Mouse (Mus musculus): ENCODE measurements around the gene Il22. TPM values are rescaled to one million over a fixed set of nuclear protein-coding genes. Genes with fewer than 3 reads are reported as not detected.
"Not testable (repeated sequence)": the region's sequence is repeated elsewhere in the genome, so short reads cannot be mapped to it uniquely, and the experiment has no call there.

Gene Il22
- total RNA-seq (2014; rRNA removed; ENCODE audit: low replicate concordance): not detected in 2 replicates
- not detected in 2 replicates for polyA plus RNA-seq (2015; fragmentation: Nextera tagmentation; extraction: Ambion mirVana)

- DNase-seq (ENCODE audit: low spot score): no peak
- no peak for ATAC-seq (ENCODE audit: insufficient read depth, low read depth)
- no peak within 1 kb of the TSS for H3K4me2 ChIP-seq (ENCODE audit: low read depth, low read length)
- H3K9me3 ChIP-seq (replicated peaks; ENCODE audit: control insufficient read depth, low read length): no peaks in the 10 kb centered on the region
- no peak within 1 kb of the TSS for H3K27ac ChIP-seq (ENCODE audit: low read depth)
- H3K36me3 ChIP-seq (replicated peaks; ENCODE audit: control insufficient read depth, insufficient read depth, low read length): no peaks in the 10 kb centered on the region
- H3K27me3 ChIP-seq (ENCODE audit: control insufficient read depth, insufficient read depth, low read length): no peaks in the 10 kb centered on the region
- H3K4me3 ChIP-seq (ENCODE audit: low read depth, low read length): no peak within 1 kb of the TSS
- 69% methylated on average over 4 of the region's 4 CpGs for WGBS
- H3K9ac ChIP-seq (replicated peaks; ENCODE audit: low read depth, low read length): no peak within 1 kb of the TSS
- TF ChIP-seq CTCF (IDR thresholded peaks at IDR 0.05; ENCODE audit: low read depth) (no peak), EP300 (IDR thresholded peaks at IDR 0.05; ENCODE audit: low read depth) (no peak)
- H3K4me1 ChIP-seq (ENCODE audit: control insufficient read depth, insufficient read depth): no peaks in the 10 kb centered on the region
Measured at GRCm38 (mm10) chr10:118204642-118205041, at the start of gene Il22. Il22 (plus strand) TSS chr10:118204942.

GRCm38 (mm10) chr10:118155932-118156331 lies 48.8 kb upstream of the Il22 start:
- Histone ChIP-seq H3K9me3 (replicated peaks; ENCODE audit: control insufficient read depth, low read length) (no peaks in the 10 kb centered on the region), H3K36me3 (replicated peaks; ENCODE audit: control insufficient read depth, insufficient read depth, low read length) (peaks cover 28% of the 10 kb centered on the region), H3K4me1 (ENCODE audit: control insufficient read depth, insufficient read depth) (no peaks in the 10 kb centered on the region), H3K4me2 (ENCODE audit: low read depth, low read length) (no peak overlapping the region), H3K4me3 (ENCODE audit: low read depth, low read length) (no peak overlapping the region), H3K27ac (ENCODE audit: low read depth) (no peak overlapping the region), H3K27me3 (ENCODE audit: control insufficient read depth, insufficient read depth, low read length) (no peaks in the 10 kb centered on the region), H3K9ac (replicated peaks; ENCODE audit: low read depth, low read length) (no peak overlapping the region)
- TF ChIP-seq EP300 (IDR thresholded peaks at IDR 0.05; ENCODE audit: low read depth) (no peak), CTCF (IDR thresholded peaks at IDR 0.05; ENCODE audit: low read depth) (peak; percentile 39)
- ATAC-seq (ENCODE audit: insufficient read depth, low read depth) (no peak), DNase-seq (ENCODE audit: low spot score) (peak; percentile 20)

GRCm38 (mm10) chr10:118161131-118161530 lies 43.6 kb upstream of the Il22 start:
- no peaks in the 10 kb centered on the region for H3K9me3 ChIP-seq (replicated peaks; ENCODE audit: control insufficient read depth, low read length)
- H3K4me3 ChIP-seq (ENCODE audit: low read depth, low read length): no peak overlapping the region
- no peaks in the 10 kb centered on the region for H3K27me3 ChIP-seq (ENCODE audit: control insufficient read depth, insufficient read depth, low read length)
- DNase-seq (ENCODE audit: low spot score) (no peak), ATAC-seq (ENCODE audit: insufficient read depth, low read depth) (no peak)
- H3K4me1 ChIP-seq (ENCODE audit: control insufficient read depth, insufficient read depth): no peaks in the 10 kb centered on the region
- no peak overlapping the region for H3K4me2 ChIP-seq (ENCODE audit: low read depth, low read length)
- H3K36me3 ChIP-seq (replicated peaks; ENCODE audit: control insufficient read depth, insufficient read depth, low read length): peaks cover 31% of the 10 kb centered on the region
- H3K9ac ChIP-seq (replicated peaks; ENCODE audit: low read depth, low read length): no peak overlapping the region
- WGBS: 61% methylated on average over 2 of the region's 2 CpGs
- H3K27ac ChIP-seq (ENCODE audit: low read depth): no peak overlapping the region
- TF ChIP-seq CTCF (IDR thresholded peaks at IDR 0.05; ENCODE audit: low read depth) (no peak), EP300 (IDR thresholded peaks at IDR 0.05; ENCODE audit: low read depth) (no peak)

GRCm38 (mm10) chr10:118169212-118169611 lies 35.5 kb upstream of the Il22 start:
- 85% methylated on average over 12 of the region's 12 CpGs for WGBS
- no peaks in the 10 kb centered on the region for H3K9me3 ChIP-seq (replicated peaks; ENCODE audit: control insufficient read depth, low read length)
- H3K27me3 ChIP-seq (ENCODE audit: control insufficient read depth, insufficient read depth, low read length): no peaks in the 10 kb centered on the region
- DNase-seq (ENCODE audit: low spot score) (no peak), ATAC-seq (ENCODE audit: insufficient read depth, low read depth) (no peak)
- TF ChIP-seq CTCF (IDR thresholded peaks at IDR 0.05; ENCODE audit: low read depth): no peak
- TF ChIP-seq EP300 (IDR thresholded peaks at IDR 0.05; ENCODE audit: low read depth): no peak
- no peak overlapping the region for H3K9ac ChIP-seq (replicated peaks; ENCODE audit: low read depth, low read length)
- no peak overlapping the region for H3K4me2 ChIP-seq (ENCODE audit: low read depth, low read length)
- peaks cover 11% of the 10 kb centered on the region; the same call in 1 of the 2 replicates for H3K36me3 ChIP-seq (replicated peaks; ENCODE audit: control insufficient read depth, insufficient read depth, low read length)
- no peak overlapping the region for H3K27ac ChIP-seq (ENCODE audit: low read depth)
- no peaks in the 10 kb centered on the region for H3K4me1 ChIP-seq (ENCODE audit: control insufficient read depth, insufficient read depth)
- no peak overlapping the region for H3K4me3 ChIP-seq (ENCODE audit: low read depth, low read length)

GRCm38 (mm10) chr10:118172416-118172815 lies 32.3 kb upstream of the Il22 start:
- ATAC-seq (ENCODE audit: insufficient read depth, low read depth) (no peak), DNase-seq (ENCODE audit: low spot score) (no peak)
- Histone ChIP-seq H3K36me3 (replicated peaks; ENCODE audit: control insufficient read depth, insufficient read depth, low read length) (no peaks in the 10 kb centered on the region), H3K4me3 (ENCODE audit: low read depth, low read length) (no peak overlapping the region), H3K9me3 (replicated peaks; ENCODE audit: control insufficient read depth, low read length) (no peaks in the 10 kb centered on the region), H3K9ac (replicated peaks; ENCODE audit: low read depth, low read length) (no peak overlapping the region), H3K27me3 (ENCODE audit: control insufficient read depth, insufficient read depth, low read length) (no peaks in the 10 kb centered on the region), H3K27ac (ENCODE audit: low read depth) (no peak overlapping the region), H3K4me1 (ENCODE audit: control insufficient read depth, insufficient read depth) (no peaks in the 10 kb centered on the region), H3K4me2 (ENCODE audit: low read depth, low read length) (no peak overlapping the region)
- no peak for TF ChIP-seq EP300 (IDR thresholded peaks at IDR 0.05; ENCODE audit: low read depth)
- TF ChIP-seq CTCF (IDR thresholded peaks at IDR 0.05; ENCODE audit: low read depth): no peak
- WGBS: 73% methylated on average over 8 of the region's 8 CpGs

GRCm38 (mm10) chr10:118172876-118173275 lies 31.9 kb upstream of the Il22 start:
- DNase-seq (ENCODE audit: low spot score): no peak
- no peak overlapping the region for H3K9ac ChIP-seq (replicated peaks; ENCODE audit: low read depth, low read length)
- 92% methylated on average over 3 of the region's 3 CpGs for WGBS
- ATAC-seq (ENCODE audit: insufficient read depth, low read depth): no peak
- no peaks in the 10 kb centered on the region for H3K4me1 ChIP-seq (ENCODE audit: control insufficient read depth, insufficient read depth)
- no peaks in the 10 kb centered on the region for H3K27me3 ChIP-seq (ENCODE audit: control insufficient read depth, insufficient read depth, low read length)
- no peak overlapping the region for H3K4me3 ChIP-seq (ENCODE audit: low read depth, low read length)
- H3K36me3 ChIP-seq (replicated peaks; ENCODE audit: control insufficient read depth, insufficient read depth, low read length): no peaks in the 10 kb centered on the region
- H3K9me3 ChIP-seq (replicated peaks; ENCODE audit: control insufficient read depth, low read length): no peaks in the 10 kb centered on the region
- no peak for TF ChIP-seq EP300 (IDR thresholded peaks at IDR 0.05; ENCODE audit: low read depth)
- TF ChIP-seq CTCF (IDR thresholded peaks at IDR 0.05; ENCODE audit: low read depth): no peak
- H3K27ac ChIP-seq (ENCODE audit: low read depth): no peak overlapping the region
- H3K4me2 ChIP-seq (ENCODE audit: low read depth, low read length): no peak overlapping the region

- not testable (repeated sequence) for H3K36me3 ChIP-seq (replicated peaks; ENCODE audit: control insufficient read depth, insufficient read depth, low read length); H3K4me2 ChIP-seq (ENCODE audit: low read depth, low read length); H3K27me3 ChIP-seq (ENCODE audit: control insufficient read depth, insufficient read depth, low read length); H3K9me3 ChIP-seq (replicated peaks; ENCODE audit: control insufficient read depth, low read length); H3K4me3 ChIP-seq (ENCODE audit: low read depth, low read length); DNase-seq (ENCODE audit: low spot score); H3K4me1 ChIP-seq (ENCODE audit: control insufficient read depth, insufficient read depth); H3K9ac ChIP-seq (replicated peaks; ENCODE audit: low read depth, low read length); ATAC-seq (ENCODE audit: insufficient read depth, low read depth); H3K27ac ChIP-seq (ENCODE audit: low read depth)
- 67% methylated on average over 4 of the region's 4 CpGs for WGBS
Measured at GRCm38 (mm10) chr10:118175542-118175941, 29.2 kb upstream of the Il22 start.
